Mouse (Mus musculus): Measurements from ENCODE around the gene Nr0b2. TPM values are rescaled to one million over a fixed set of nuclear protein-coding genes. Genes with fewer than 3 reads are reported as not detected.

Gene Nr0b2
- polyA plus RNA-seq, 1 experiment: 0.54 TPM

DNA sequence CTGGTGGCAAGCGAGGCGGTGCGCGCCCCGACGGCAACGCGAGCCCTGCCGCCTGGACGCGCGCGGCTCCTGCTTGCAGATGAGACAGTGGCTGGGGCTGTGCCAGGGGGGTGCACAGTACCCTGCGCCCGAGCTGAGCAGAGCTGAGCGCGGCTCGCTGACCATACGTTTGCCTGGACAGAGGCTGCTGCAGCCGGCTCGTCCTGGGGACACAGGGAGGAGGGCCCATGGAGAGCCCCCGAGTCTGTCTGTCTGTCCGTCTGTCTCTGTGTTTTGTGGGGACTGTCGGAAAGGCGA, 33.9 kb upstream of the Nr0b2 start:
- Histone ChIP-seq H3K4me1 (ENCODE audit: control insufficient read depth, insufficient read depth, low read length) (no peaks in the 10 kb centered on the region), H3K4me3 (replicated peaks; ENCODE audit: extremely low read depth, low read depth, low read length) (peak overlapping the region; percentile 49)
- TF ChIP-seq CTCF (IDR thresholded peaks at IDR 0.05; ENCODE audit: insufficient read depth, low read length) (no peak), POLR2A (IDR thresholded peaks at IDR 0.05; ENCODE audit: borderline replicate concordance, extremely low read depth, low read depth, low read length) (no peak)
- DNase-seq: no peak
- 9% methylated on average over 25 of the region's 25 CpGs for WGBS

DNA sequence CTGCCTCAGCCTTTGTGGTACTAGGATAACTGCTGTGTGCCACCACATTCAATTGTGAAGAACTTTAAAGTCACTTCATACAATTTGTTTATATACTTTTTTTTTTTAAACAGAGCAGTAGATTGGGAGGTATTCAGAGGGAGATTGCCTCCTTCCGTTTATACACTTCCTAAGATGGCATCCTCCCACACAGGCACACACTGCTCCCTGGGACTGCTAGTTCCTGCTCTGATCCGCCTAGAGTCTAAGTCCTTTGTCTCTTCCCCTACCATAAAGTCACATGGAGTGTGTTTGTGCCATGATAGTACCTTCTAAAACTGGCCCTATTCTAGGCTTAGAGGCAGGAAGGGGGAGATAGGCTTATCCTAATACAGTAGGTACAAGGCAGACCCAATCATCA, 31.7 kb upstream of the Nr0b2 start:
- no peak for DNase-seq
- 43% methylated on average over 2 of the region's 2 CpGs for WGBS
- TF ChIP-seq CTCF (IDR thresholded peaks at IDR 0.05; ENCODE audit: insufficient read depth, low read length): no peak
- TF ChIP-seq POLR2A (IDR thresholded peaks at IDR 0.05; ENCODE audit: borderline replicate concordance, extremely low read depth, low read depth, low read length): no peak
- no peaks in the 10 kb centered on the region for H3K4me1 ChIP-seq (ENCODE audit: control insufficient read depth, insufficient read depth, low read length)
- H3K4me3 ChIP-seq (replicated peaks; ENCODE audit: extremely low read depth, low read depth, low read length): no peak overlapping the region

GRCm38 (mm10) chr4:133527788-133528187, 25.4 kb upstream of the Nr0b2 start:
- 68% methylated on average over 16 of the region's 16 CpGs for WGBS
- DNase-seq: no peak
- Histone ChIP-seq H3K4me3 (replicated peaks; ENCODE audit: extremely low read depth, low read depth, low read length) (no peak overlapping the region), H3K4me1 (ENCODE audit: control insufficient read depth, insufficient read depth, low read length) (no peaks in the 10 kb centered on the region)
- TF ChIP-seq POLR2A (IDR thresholded peaks at IDR 0.05; ENCODE audit: borderline replicate concordance, extremely low read depth, low read depth, low read length) (no peak), CTCF (IDR thresholded peaks at IDR 0.05; ENCODE audit: insufficient read depth, low read length) (no peak)

DNA sequence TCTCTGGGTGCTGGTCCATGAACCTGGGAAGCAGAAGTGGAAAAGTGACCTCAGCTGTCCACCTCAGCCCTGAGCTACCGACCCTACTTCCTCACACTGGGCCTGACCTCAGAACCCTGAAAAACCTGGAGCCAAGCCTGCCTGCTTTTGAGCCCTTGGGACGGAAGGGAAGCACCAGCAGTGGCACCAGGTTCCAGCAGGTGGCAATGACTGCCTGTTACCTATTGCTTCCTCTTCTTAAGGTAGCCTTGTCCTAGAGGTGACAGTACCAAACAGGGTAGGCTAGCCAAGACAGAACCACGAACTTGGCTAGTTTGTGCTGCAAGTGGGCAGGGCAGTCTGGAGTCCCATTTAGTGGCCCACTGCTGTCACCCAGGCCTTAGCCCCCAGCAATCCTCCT, 20.4 kb upstream of the Nr0b2 start:
- DNase-seq: no peak
- TF ChIP-seq POLR2A (IDR thresholded peaks at IDR 0.05; ENCODE audit: borderline replicate concordance, extremely low read depth, low read depth, low read length) (no peak), CTCF (IDR thresholded peaks at IDR 0.05; ENCODE audit: insufficient read depth, low read length) (no peak)
- Histone ChIP-seq H3K4me3 (replicated peaks; ENCODE audit: extremely low read depth, low read depth, low read length) (no peak overlapping the region), H3K4me1 (ENCODE audit: control insufficient read depth, insufficient read depth, low read length) (no peaks in the 10 kb centered on the region)
- 83% methylated on average over 3 of the region's 3 CpGs for WGBS

DNA sequence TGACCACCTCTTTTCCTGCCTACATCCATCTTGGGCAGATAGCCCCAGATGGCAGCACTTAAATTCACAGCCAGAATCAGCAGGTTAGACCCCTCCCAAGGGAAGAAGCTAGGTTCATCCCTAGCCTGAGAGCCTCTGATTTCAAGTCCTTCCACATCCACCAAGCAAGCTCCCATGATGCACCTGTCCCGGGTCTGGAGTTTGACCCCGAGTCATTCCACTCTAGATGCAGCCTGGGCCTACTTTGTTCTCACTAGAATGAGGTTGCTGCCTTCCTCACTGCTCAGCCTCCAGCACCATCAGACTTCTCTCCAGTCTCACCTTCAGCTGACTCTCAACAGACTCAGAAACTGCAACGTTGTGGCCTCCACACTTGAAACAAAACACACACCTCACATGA, 17.1 kb upstream of the Nr0b2 start:
- Histone ChIP-seq H3K4me1 (ENCODE audit: control insufficient read depth, insufficient read depth, low read length) (no peaks in the 10 kb centered on the region), H3K4me3 (replicated peaks; ENCODE audit: extremely low read depth, low read depth, low read length) (no peak overlapping the region)
- no peak for TF ChIP-seq POLR2A (IDR thresholded peaks at IDR 0.05; ENCODE audit: borderline replicate concordance, extremely low read depth, low read depth, low read length)
- TF ChIP-seq CTCF (IDR thresholded peaks at IDR 0.05; ENCODE audit: insufficient read depth, low read length): no peak
- 80% methylated on average over 3 of the region's 3 CpGs for WGBS
- DNase-seq: no peak

GRCm38 (mm10) chr4:133536652-133537051, 16.5 kb upstream of the Nr0b2 start:
- no peak for DNase-seq
- no peak for TF ChIP-seq CTCF (IDR thresholded peaks at IDR 0.05; ENCODE audit: insufficient read depth, low read length)
- TF ChIP-seq POLR2A (IDR thresholded peaks at IDR 0.05; ENCODE audit: borderline replicate concordance, extremely low read depth, low read depth, low read length): no peak
- H3K4me3 ChIP-seq (replicated peaks; ENCODE audit: extremely low read depth, low read depth, low read length): no peak overlapping the region
- 74% methylated on average over 5 of the region's 5 CpGs for WGBS
- no peaks in the 10 kb centered on the region for H3K4me1 ChIP-seq (ENCODE audit: control insufficient read depth, insufficient read depth, low read length)

DNA sequence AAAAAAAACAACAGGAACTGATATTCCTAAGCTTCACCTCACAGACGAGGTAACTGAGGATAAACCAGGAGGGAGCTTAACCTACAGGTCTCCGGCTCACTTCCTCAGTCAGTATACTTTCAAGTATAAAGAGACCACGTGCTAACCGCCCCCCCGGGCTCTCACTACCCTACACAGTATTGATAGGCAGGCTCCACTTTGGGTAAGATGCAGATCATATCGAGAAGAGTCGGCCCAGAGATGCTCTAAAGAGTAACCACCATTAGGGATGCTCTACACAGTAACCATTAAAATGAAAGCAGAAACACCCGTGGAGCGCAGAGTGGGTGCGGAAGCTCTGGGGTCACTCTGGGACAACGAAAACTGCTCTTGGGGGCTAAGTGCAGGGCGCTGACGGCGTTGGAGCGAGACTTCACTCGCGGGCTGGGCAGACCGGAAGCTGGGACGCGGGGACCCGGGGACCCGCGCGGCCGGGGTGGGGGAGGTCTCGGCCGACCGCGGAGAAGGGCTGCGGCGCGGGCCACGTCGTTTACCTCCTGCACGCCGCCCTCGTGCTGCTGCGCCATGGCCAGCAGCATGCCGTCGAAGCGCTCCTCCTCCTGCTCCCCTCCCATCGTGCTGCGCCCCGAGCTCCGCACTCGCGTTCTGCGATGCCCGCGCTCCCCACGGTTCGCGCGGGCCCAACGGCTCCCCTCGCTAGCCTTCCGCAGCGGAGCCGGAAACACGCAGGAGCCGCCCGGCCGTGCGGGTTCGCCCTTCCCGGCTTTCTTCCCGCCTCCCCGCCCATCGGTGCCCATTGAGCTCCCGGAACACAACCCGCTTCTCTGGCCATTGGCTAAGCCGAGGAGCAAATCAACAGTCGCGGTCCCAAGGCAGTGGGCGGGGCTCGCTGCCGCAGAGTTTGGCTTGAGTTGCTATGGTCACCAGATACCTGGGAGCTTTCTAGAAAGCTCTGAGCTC, 7.6 kb upstream of the Nr0b2 start, which contains the start of gene Nudc:
Gene Nudc (minus strand): TSS at position 725 of the 960 bp plus-strand sequence.
- Histone ChIP-seq H3K4me1 (ENCODE audit: control insufficient read depth, insufficient read depth, low read length) (no peaks in the 10 kb centered on the region; the same call in 1 of the 2 replicates), H3K4me3 (replicated peaks; ENCODE audit: extremely low read depth, low read depth, low read length) (peak within 1 kb of the TSS; percentile 99)
- under 1% methylated on average over 72 of the region's 77 CpGs for WGBS
- DNase-seq: peak; percentile 90
- TF ChIP-seq CTCF (IDR thresholded peaks at IDR 0.05; ENCODE audit: insufficient read depth, low read length): no peak
- TF ChIP-seq POLR2A (IDR thresholded peaks at IDR 0.05; ENCODE audit: borderline replicate concordance, extremely low read depth, low read depth, low read length): peak; percentile 88

DNA sequence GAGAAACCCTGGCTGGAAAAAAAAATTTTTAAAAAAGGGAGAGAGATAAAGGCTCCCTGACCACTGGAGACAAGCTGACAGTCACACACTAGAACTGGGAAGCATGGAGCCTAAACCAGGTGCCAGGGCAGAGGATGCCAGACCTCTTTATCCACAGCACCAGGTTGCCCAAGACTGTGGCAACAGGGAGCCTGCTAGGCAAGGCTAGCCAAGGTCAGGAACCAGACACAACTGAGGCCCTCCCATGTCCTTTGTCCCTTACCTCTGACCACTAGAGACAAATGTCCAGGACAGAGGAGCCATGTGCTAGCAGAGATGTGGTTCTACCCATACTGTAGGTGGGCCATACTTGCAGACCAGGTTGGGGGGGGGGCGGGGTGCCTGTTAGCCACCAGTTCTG, 1.1 kb upstream of the Nr0b2 start:
- TF ChIP-seq POLR2A (IDR thresholded peaks at IDR 0.05; ENCODE audit: borderline replicate concordance, extremely low read depth, low read depth, low read length) (no peak), CTCF (IDR thresholded peaks at IDR 0.05; ENCODE audit: insufficient read depth, low read length) (no peak)
- Histone ChIP-seq H3K4me3 (replicated peaks; ENCODE audit: extremely low read depth, low read depth, low read length) (no peak overlapping the region), H3K4me1 (ENCODE audit: control insufficient read depth, insufficient read depth, low read length) (no peaks in the 10 kb centered on the region)
- 67% methylated on average over 1 of the region's 1 CpGs for WGBS
- DNase-seq: no peak

- H3K4me3 ChIP-seq (replicated peaks; ENCODE audit: extremely low read depth, low read depth, low read length): no peak overlapping the region
- WGBS: 57% methylated on average over 19 of the region's 19 CpGs
- DNase-seq: no peak
- no peak for TF ChIP-seq POLR2A (IDR thresholded peaks at IDR 0.05; ENCODE audit: borderline replicate concordance, extremely low read depth, low read depth, low read length)
- TF ChIP-seq CTCF (IDR thresholded peaks at IDR 0.05; ENCODE audit: insufficient read depth, low read length): no peak
- no peaks in the 10 kb centered on the region for H3K4me1 ChIP-seq (ENCODE audit: control insufficient read depth, insufficient read depth, low read length)
These were observed 513 bp downstream of the Nr0b2 start for GRCm38 (mm10) chr4:133553448-133554330.
